In the genomic region with DNA sequence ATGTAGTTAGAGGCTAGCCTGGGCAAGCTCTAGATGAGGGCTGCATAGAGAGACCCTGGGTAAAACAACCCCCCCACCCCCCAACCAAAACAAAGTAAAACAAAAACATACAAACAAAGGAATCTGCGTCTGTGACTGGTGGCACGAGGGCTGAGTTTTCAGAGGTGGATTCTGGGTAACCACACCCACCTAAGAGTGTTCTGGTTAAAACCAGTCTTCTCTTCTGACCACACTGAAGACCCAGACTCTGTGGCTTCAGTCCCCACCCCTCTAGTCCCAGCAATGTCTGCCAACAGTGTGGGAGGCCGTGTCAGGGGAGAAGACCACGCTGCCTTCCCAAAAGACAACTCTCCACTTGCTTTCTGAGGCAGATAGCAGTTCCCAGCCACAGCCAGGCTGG, we compare ENCODE assay signal across 17 mouse cellular contexts.
"Had no signal": no experiment of that assay in that cellular context is flagged by ENCODE, and none has a peak within 500 bp of the region (broad histone marks: within the 10 kb centered on the region; RNA-seq: fewer than 3 reads in every experiment).

No protein-coding gene starts in this region.

- H3K4me2 ChIP-seq: lung, embryonic 14.5 days; midbrain, embryonic 12.5 days; neural tube, embryonic 13.5 days; neural tube, embryonic 15.5 days; stomach, embryonic 15.5 days had no signal

- H3K9me3 ChIP-seq: midbrain, embryonic 10.5 days; midbrain, embryonic 12.5 days; neural tube, embryonic 13.5 days; neural tube, embryonic 15.5 days; stomach, embryonic 15.5 days had no signal

- H3K27ac ChIP-seq: midbrain, embryonic 10.5 days; midbrain, embryonic 12.5 days; neural tube, embryonic 13.5 days; neural tube, embryonic 15.5 days; stomach, embryonic 15.5 days; stomach, postnatal 0 days had no signal

- H3K9ac ChIP-seq: lung, embryonic 14.5 days; midbrain, embryonic 12.5 days; neural tube, embryonic 13.5 days; neural tube, embryonic 15.5 days; stomach, embryonic 15.5 days had no signal

- H3K4me3 ChIP-seq: midbrain, embryonic 10.5 days; midbrain, embryonic 12.5 days; myocyte; neural tube, embryonic 13.5 days; neural tube, embryonic 15.5 days; stomach, embryonic 15.5 days had no signal

- H3K27me3 ChIP-seq: neural tube, embryonic 13.5 days; neural tube, embryonic 15.5 days; stomach, embryonic 15.5 days had no signal

- ATAC-seq: midbrain, embryonic 16.5 days had no signal

- H3K36me3 ChIP-seq: midbrain, embryonic 10.5 days; midbrain, embryonic 12.5 days; neural tube, embryonic 13.5 days; neural tube, embryonic 15.5 days; stomach, embryonic 15.5 days had no signal

- DNase-seq: lung, embryonic 14.5 days; lung, postnatal 10 days; lung, postnatal 4 days; midbrain, embryonic 14.5 days; retina, postnatal 1 day; right cerebral cortex, adult 18-20 months; thymus, adult 2 months; thymus, postnatal 25 days; thymus, postnatal 4 days had no signal
